Mouse (Mus musculus): ENCODE data around the gene Ank2. TPM values are rescaled to one million over a fixed set of nuclear protein-coding genes. Genes with fewer than 3 reads are reported as not detected.
A peak's percentile ranks its signal among the peaks of the same experiment; 100 is the strongest.

Ank2 gene
- total and polyA plus RNA-seq, 2 experiments from 2014 or later: 195 to 497 TPM

- peak overlapping the region; percentile 54 for H3K4me2 ChIP-seq (ENCODE audit: low read depth, low read length)
- TF ChIP-seq CTCF (IDR thresholded peaks at IDR 0.05; ENCODE audit: low read depth): no peak
- peak overlapping the region; percentile 54 for H3K9ac ChIP-seq (replicated peaks; ENCODE audit: low read length)
- 44% methylated on average over 13 of the region's 13 CpGs for WGBS
- H3K27me3 ChIP-seq (ENCODE audit: insufficient read depth, low read length): no peaks in the 10 kb centered on the region
- H3K4me1 ChIP-seq (ENCODE audit: insufficient read depth, low read length): no peaks in the 10 kb centered on the region
- no peaks in the 10 kb centered on the region for H3K36me3 ChIP-seq (ENCODE audit: insufficient read depth, low read length)
- H3K9me3 ChIP-seq (ENCODE audit: low read length): no peaks in the 10 kb centered on the region
- H3K4me3 ChIP-seq (ENCODE audit: low read length): peak overlapping the region; percentile 45
- peak overlapping the region; percentile 71 for H3K27ac ChIP-seq
- ATAC-seq (peak; percentile 19; the same call in 1 of the 2 replicates), DNase-seq (ENCODE audit: low spot score) (peak; percentile 41)
Measured at GRCm38 (mm10) chr3:127224315-127225166, 274.6 kb downstream of the Ank2 start.

- Histone ChIP-seq H3K9me3 (ENCODE audit: low read length) (no peaks in the 10 kb centered on the region), H3K9ac (replicated peaks; ENCODE audit: low read length) (no peak overlapping the region), H3K27ac (no peak overlapping the region), H3K36me3 (ENCODE audit: insufficient read depth, low read length) (no peaks in the 10 kb centered on the region), H3K27me3 (ENCODE audit: insufficient read depth, low read length) (no peaks in the 10 kb centered on the region), H3K4me2 (ENCODE audit: low read depth, low read length) (no peak overlapping the region), H3K4me3 (ENCODE audit: low read length) (no peak overlapping the region), H3K4me1 (ENCODE audit: insufficient read depth, low read length) (no peaks in the 10 kb centered on the region)
- ATAC-seq (no peak), DNase-seq (ENCODE audit: low spot score) (no peak)
- WGBS: 85% methylated on average over 2 of the region's 2 CpGs
- no peak for TF ChIP-seq CTCF (IDR thresholded peaks at IDR 0.05; ENCODE audit: low read depth)
Measured at GRCm38 (mm10) chr3:127222086-127222485, 277.1 kb downstream of the Ank2 start.

- no peaks in the 10 kb centered on the region for H3K9me3 ChIP-seq (ENCODE audit: low read length)
- H3K4me2 ChIP-seq (ENCODE audit: low read depth, low read length): no peak overlapping the region
- no peak overlapping the region for H3K4me3 ChIP-seq (ENCODE audit: low read length)
- no peak for TF ChIP-seq CTCF (IDR thresholded peaks at IDR 0.05; ENCODE audit: low read depth)
- H3K36me3 ChIP-seq (ENCODE audit: insufficient read depth, low read length): no peaks in the 10 kb centered on the region
- H3K27me3 ChIP-seq (ENCODE audit: insufficient read depth, low read length): no peaks in the 10 kb centered on the region
- no peak overlapping the region for H3K9ac ChIP-seq (replicated peaks; ENCODE audit: low read length)
- H3K4me1 ChIP-seq (ENCODE audit: insufficient read depth, low read length): no peaks in the 10 kb centered on the region
- 79% methylated on average over 9 of the region's 9 CpGs for WGBS
- ATAC-seq (no peak), DNase-seq (ENCODE audit: low spot score) (no peak)
- no peak overlapping the region for H3K27ac ChIP-seq
Measured at GRCm38 (mm10) chr3:127220859-127221258, 278.3 kb downstream of the Ank2 start.

- H3K4me2 ChIP-seq (ENCODE audit: low read depth, low read length): no peak overlapping the region
- ATAC-seq: peak; percentile 22; the same call in 1 of the 2 replicates
- H3K36me3 ChIP-seq (ENCODE audit: insufficient read depth, low read length): no peaks in the 10 kb centered on the region
- 35% methylated on average over 5 of the region's 5 CpGs for WGBS
- no peak for TF ChIP-seq CTCF (IDR thresholded peaks at IDR 0.05; ENCODE audit: low read depth)
- H3K9ac ChIP-seq (replicated peaks; ENCODE audit: low read length): no peak overlapping the region
- no peak for DNase-seq (ENCODE audit: low spot score)
- H3K4me1 ChIP-seq (ENCODE audit: insufficient read depth, low read length): no peaks in the 10 kb centered on the region
- no peaks in the 10 kb centered on the region for H3K9me3 ChIP-seq (ENCODE audit: low read length)
- H3K27me3 ChIP-seq (ENCODE audit: insufficient read depth, low read length): no peaks in the 10 kb centered on the region
- no peak overlapping the region for H3K4me3 ChIP-seq (ENCODE audit: low read length)
- H3K27ac ChIP-seq: no peak overlapping the region
Measured at GRCm38 (mm10) chr3:127213534-127213933, 285.6 kb downstream of the Ank2 start.

- 80% methylated on average over 3 of the region's 3 CpGs for WGBS
- ATAC-seq (no peak), DNase-seq (ENCODE audit: low spot score) (no peak)
Measured at GRCm38 (mm10) chr3:127211119-127211518, 288.0 kb downstream of the Ank2 start.

DNA sequence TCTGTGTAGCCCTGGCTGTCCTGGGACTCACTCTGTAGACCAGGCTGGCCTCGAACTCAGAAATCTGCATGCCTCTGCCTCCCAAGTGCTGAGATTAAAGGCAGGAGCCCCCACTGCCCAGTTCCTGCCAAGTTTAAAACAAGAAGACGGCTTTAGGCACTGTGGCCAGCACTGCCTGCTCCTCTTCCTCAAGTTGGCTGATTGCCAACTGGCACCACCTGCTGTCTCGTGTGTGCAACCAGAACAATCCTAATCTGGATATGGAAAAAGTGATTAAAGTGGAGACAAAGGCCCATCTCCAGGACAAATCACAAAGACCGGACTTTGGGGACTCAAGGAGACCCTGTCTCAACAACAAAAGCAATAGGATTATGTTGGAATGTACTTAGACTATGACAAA, 288.6 kb downstream of the Ank2 start:
- WGBS: 34% methylated on average over 4 of the region's 4 CpGs
- H3K4me2 ChIP-seq (ENCODE audit: low read depth, low read length): no peak overlapping the region
- no peak overlapping the region for H3K27ac ChIP-seq
- no peak overlapping the region for H3K9ac ChIP-seq (replicated peaks; ENCODE audit: low read length)
- H3K4me3 ChIP-seq (ENCODE audit: low read length): no peak overlapping the region
- no peak for TF ChIP-seq CTCF (IDR thresholded peaks at IDR 0.05; ENCODE audit: low read depth)
- H3K36me3 ChIP-seq (ENCODE audit: insufficient read depth, low read length): no peaks in the 10 kb centered on the region
- H3K27me3 ChIP-seq (ENCODE audit: insufficient read depth, low read length): no peaks in the 10 kb centered on the region
- DNase-seq (ENCODE audit: low spot score) (no peak), ATAC-seq (no peak)
- H3K4me1 ChIP-seq (ENCODE audit: insufficient read depth, low read length): no peaks in the 10 kb centered on the region
- H3K9me3 ChIP-seq (ENCODE audit: low read length): no peaks in the 10 kb centered on the region

More at GRCm38 (mm10) chr3:127211119-127211518, 288.0 kb downstream of the Ank2 start:
- Histone ChIP-seq H3K9ac (replicated peaks; ENCODE audit: low read length) (no peak overlapping the region), H3K4me1 (ENCODE audit: insufficient read depth, low read length) (no peaks in the 10 kb centered on the region), H3K27ac (no peak overlapping the region), H3K36me3 (ENCODE audit: insufficient read depth, low read length) (no peaks in the 10 kb centered on the region), H3K9me3 (ENCODE audit: low read length) (no peaks in the 10 kb centered on the region), H3K4me2 (ENCODE audit: low read depth, low read length) (no peak overlapping the region), H3K4me3 (ENCODE audit: low read length) (no peak overlapping the region), H3K27me3 (ENCODE audit: insufficient read depth, low read length) (no peaks in the 10 kb centered on the region)
- TF ChIP-seq CTCF (IDR thresholded peaks at IDR 0.05; ENCODE audit: low read depth): no peak

- DNase-seq (ENCODE audit: low spot score) (no peak), ATAC-seq (no peak)
- Histone ChIP-seq H3K36me3 (ENCODE audit: insufficient read depth, low read length) (no peaks in the 10 kb centered on the region), H3K27ac (no peak overlapping the region), H3K4me3 (ENCODE audit: low read length) (no peak overlapping the region), H3K27me3 (ENCODE audit: insufficient read depth, low read length) (no peaks in the 10 kb centered on the region), H3K4me1 (ENCODE audit: insufficient read depth, low read length) (no peaks in the 10 kb centered on the region), H3K4me2 (ENCODE audit: low read depth, low read length) (no peak overlapping the region), H3K9me3 (ENCODE audit: low read length) (no peaks in the 10 kb centered on the region), H3K9ac (replicated peaks; ENCODE audit: low read length) (no peak overlapping the region)
- 90% methylated on average over 5 of the region's 5 CpGs for whole genome bisulfite sequencing
- TF ChIP-seq CTCF (IDR thresholded peaks at IDR 0.05; ENCODE audit: low read depth): no peak
Measured at GRCm38 (mm10) chr3:127208871-127209270, 290.3 kb downstream of the Ank2 start.
